Mouse (Mus musculus) C2C12 (cell line): ENCODE results near the gene Tef. TPM values are rescaled to one million over a fixed set of nuclear protein-coding genes. Genes with fewer than 3 reads are reported as not detected.

Experiments used
- H3K27me3 ChIP-seq: one replicate; pipeline ENCODE4 v1.6.1; 2011; ENCODE audit not compliant: control insufficient read depth, insufficient read depth, insufficient read length
- H3K36me3 ChIP-seq: one replicate; pipeline ENCODE4 v1.6.1; 2011; ENCODE audit not compliant: control insufficient read depth, insufficient read depth
- H3K4me3 ChIP-seq: one replicate; pipeline ENCODE4 v1.5.1; 2011; ENCODE audit warnings: mild to moderate bottlenecking, control low read depth; ENCODE audit not compliant: poor library complexity, insufficient read depth, severe bottlenecking
- H3K79me2 ChIP-seq: one replicate; pipeline ENCODE4 v1.6.1; 2011; ENCODE audit not compliant: control insufficient read depth, insufficient read depth
- H3K79me3 ChIP-seq: one replicate; pipeline ENCODE4 v1.6.1; 2011; ENCODE audit warnings: low read depth, control low read depth
- H3ac ChIP-seq: one replicate; pipeline ENCODE3; 2011; ENCODE audit warnings: low read depth; ENCODE audit not compliant: control insufficient read depth, insufficient read length
- CEBPB ChIP-seq: IDR thresholded peaks from one replicate; pipeline ENCODE4 v1.6.1; 2011; ENCODE audit warnings: low read depth, mild to moderate bottlenecking, control low read depth, moderate library complexity
- CTCF ChIP-seq: IDR thresholded peaks from one replicate; pipeline ENCODE4 v1.5.1; 2011; ENCODE audit not compliant: control insufficient read depth, insufficient read depth, insufficient read length
- FOSL1 ChIP-seq: IDR thresholded peaks from one replicate; pipeline ENCODE4 v1.8.0; 2011; ENCODE audit warnings: mild to moderate bottlenecking, low read length; ENCODE audit not compliant: poor library complexity, insufficient read depth, severe bottlenecking
- MAX ChIP-seq: IDR thresholded peaks from one replicate; pipeline ENCODE4 v1.6.1; 2011; ENCODE audit warnings: mild to moderate bottlenecking, control low read depth
- MYOD1 ChIP-seq: IDR thresholded peaks from one replicate; pipeline ENCODE4 v1.6.1; 2011; ENCODE audit warnings: low read depth; ENCODE audit not compliant: control insufficient read depth, insufficient read length
- MYOG ChIP-seq: IDR thresholded peaks from one replicate; pipeline ENCODE4 v1.6.1; 2011; ENCODE audit not compliant: control insufficient read depth, insufficient read length; ENCODE audit errors: extremely low read depth
- USF1 ChIP-seq: IDR thresholded peaks from one replicate; pipeline ENCODE4 v1.6.1; 2011; ENCODE audit warnings: low read depth, mild to moderate bottlenecking, control low read depth, moderate library complexity
- polyA plus RNA-seq: library from polyadenylated mRNA; unstranded; fragments of >200 nt; fragmentation: generic; extraction: Trizol; gene quantifications from one replicate; pipeline ENCODE4 v1.2.1, GENCODE M21; 2012; ENCODE audit warnings: missing spikeins

Tef gene
- polyA plus RNA-seq, 1 experiment: 32.6 TPM

DNA sequence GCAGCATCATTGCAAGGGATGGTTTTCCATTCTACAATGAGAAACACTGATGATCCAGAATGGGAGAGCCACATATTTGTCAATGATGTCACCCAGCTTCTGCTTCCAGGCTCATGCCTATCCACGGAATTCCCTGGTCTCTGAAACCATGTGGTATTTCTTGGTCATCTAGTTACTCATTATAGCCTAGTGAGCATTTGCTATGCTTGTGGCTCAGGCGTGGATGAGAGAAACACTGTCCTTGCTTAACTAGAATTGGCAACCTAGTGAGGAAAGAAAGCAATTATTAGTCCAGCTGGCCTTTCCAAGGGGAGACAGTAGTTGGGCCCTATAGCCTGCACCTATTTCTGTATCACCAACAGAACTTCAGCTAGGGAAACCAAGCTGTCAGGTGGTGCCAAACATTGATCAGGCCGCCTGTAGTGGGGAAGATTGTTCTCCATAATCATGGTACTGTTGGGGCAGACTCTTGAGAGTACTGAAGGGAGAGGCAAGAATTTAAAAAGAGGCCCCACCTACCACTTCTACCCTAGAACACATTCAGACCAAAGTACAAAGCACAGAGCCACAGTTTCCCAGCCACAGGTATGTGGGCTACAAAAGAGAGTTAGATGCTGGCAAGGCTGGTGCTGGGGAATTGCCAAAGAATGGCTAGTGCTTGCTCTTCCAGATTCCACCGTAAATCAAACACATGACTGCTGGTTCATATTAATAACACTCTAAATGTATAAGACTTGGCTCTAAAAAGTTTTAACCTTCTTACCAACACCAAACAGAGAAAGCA, 4.6 kb downstream of the Tef start:
- Histone ChIP-seq H3K79me2 (peaks cover 2% of the 10 kb centered on the region), H3K79me3 (no peaks in the 10 kb centered on the region), H3K4me3 (no peak overlapping the region), H3K27me3 (no peaks in the 10 kb centered on the region), H3K36me3 (no peaks in the 10 kb centered on the region), H3ac (no peak overlapping the region)
- no peak for TF ChIP-seq MYOD1
- no peak for TF ChIP-seq MYOG
- TF ChIP-seq CEBPB: no peak
- TF ChIP-seq CTCF: no peak
- no peak for TF ChIP-seq FOSL1

GRCm38 (mm10) chr15:81808799-81809198, 6.6 kb downstream of the Tef start:
- TF ChIP-seq CEBPB: no peak
- TF ChIP-seq CTCF: no peak
- no peak for TF ChIP-seq MAX
- TF ChIP-seq USF1: no peak
- TF ChIP-seq MYOD1: no peak
- TF ChIP-seq FOSL1: no peak
- no peak for TF ChIP-seq MYOG
- Histone ChIP-seq H3K79me2 (peaks cover 22% of the 10 kb centered on the region), H3K79me3 (no peaks in the 10 kb centered on the region), H3K36me3 (no peaks in the 10 kb centered on the region), H3K4me3 (no peak overlapping the region), H3K27me3 (no peaks in the 10 kb centered on the region), H3ac (no peak overlapping the region)

- Histone ChIP-seq H3K27me3 (no peaks in the 10 kb centered on the region), H3K79me3 (no peaks in the 10 kb centered on the region), H3ac (no peak overlapping the region), H3K36me3 (peaks cover 2% of the 10 kb centered on the region), H3K79me2 (peaks cover 29% of the 10 kb centered on the region), H3K4me3 (no peak overlapping the region)
- TF ChIP-seq USF1 (no peak), FOSL1 (no peak), CEBPB (no peak), CTCF (no peak), MAX (no peak), MYOG (no peak), MYOD1 (no peak)
These were observed 7.3 kb downstream of the Tef start for GRCm38 (mm10) chr15:81809550-81809949.

GRCm38 (mm10) chr15:81810150-81810549, 7.9 kb downstream of the Tef start:
- peak; percentile 78 for TF ChIP-seq MAX
- no peak for TF ChIP-seq USF1
- Histone ChIP-seq H3K4me3 (peak overlapping the region; percentile 40), H3K36me3 (peaks cover 6% of the 10 kb centered on the region), H3ac (no peak overlapping the region), H3K27me3 (no peaks in the 10 kb centered on the region), H3K79me2 (peaks cover 34% of the 10 kb centered on the region), H3K79me3 (no peaks in the 10 kb centered on the region)

GRCm38 (mm10) chr15:81810671-81811598, 8.7 kb downstream of the Tef start:
- Histone ChIP-seq H3K36me3 (peaks cover 14% of the 10 kb centered on the region), H3K4me3 (peak overlapping the region; percentile 40), H3K27me3 (no peaks in the 10 kb centered on the region), H3K79me2 (peaks cover 34% of the 10 kb centered on the region), H3ac (peak overlapping the region; percentile 82), H3K79me3 (no peaks in the 10 kb centered on the region)
- TF ChIP-seq FOSL1: no peak
- peak; percentile 88 for TF ChIP-seq USF1
- TF ChIP-seq MAX: peak; percentile 88
